Comparison of ENCODE assay signal across 33 mouse cellular contexts in the genomic region with DNA sequence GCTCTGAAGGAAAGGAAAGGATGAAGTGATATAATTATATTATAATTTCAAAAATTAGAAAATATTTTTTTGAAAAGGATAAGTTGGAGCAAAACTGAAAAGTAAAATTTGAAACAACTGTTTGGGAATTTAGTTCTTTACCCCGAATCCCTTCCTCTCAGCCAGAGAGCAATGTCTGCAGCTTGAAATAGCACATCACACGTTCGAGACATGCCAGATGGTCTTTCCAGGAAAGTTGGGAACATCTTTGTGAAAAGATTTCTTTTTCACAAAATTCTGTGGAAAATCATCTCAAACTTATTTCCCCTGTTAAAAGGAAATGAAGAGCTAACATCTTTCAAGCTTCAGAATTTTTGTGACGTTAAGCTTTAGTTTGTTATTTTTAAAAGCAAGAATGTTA.
DNase-seq lines count a peak whose midpoint lies in the region; ATAC-seq and TF ChIP-seq lines count a peak whose summit lies in the region.
"Had no signal": no experiment of that assay in that cellular context is flagged by ENCODE, and none has a peak within 500 bp of the region (broad histone marks: within the 10 kb centered on the region; RNA-seq: fewer than 3 reads in every experiment).

No protein-coding gene starts in this region.

- H3K9me3 ChIP-seq in forebrain, postnatal 0 days (ENCODE audit: low read length): no peaks in the 10 kb centered on the region
- H3K9me3 ChIP-seq in forebrain, embryonic 15.5 days: no peaks in the 10 kb centered on the region
- H3K9me3 ChIP-seq: G1E; hindbrain, embryonic 12.5 days; intestine, embryonic 15.5 days; neural tube, embryonic 15.5 days had no signal

- TF ChIP-seq CTCF in forebrain, postnatal 0 days (IDR thresholded peaks at IDR 0.05; ENCODE audit: low read depth): no peak
- no peak for TF ChIP-seq CTCF in layer of hippocampus, adult 2 months (conservative IDR thresholded peaks at IDR 0.05)
- no peak for TF ChIP-seq CTCF in left cerebral cortex, adult 2 months (IDR thresholded peaks at IDR 0.05)

- peak; percentile 73 for ATAC-seq in forebrain, postnatal 0 days
- ATAC-seq in forebrain, embryonic 15.5 days (replicated peaks): no peak
- ATAC-seq: hindbrain, postnatal 0 days; intestine, embryonic 15.5 days had no signal

- H3K4me1 ChIP-seq in forebrain, postnatal 0 days (ENCODE audit: insufficient read depth): no peaks in the 10 kb centered on the region
- H3K4me1 ChIP-seq in forebrain, embryonic 15.5 days: no peaks in the 10 kb centered on the region
- H3K4me1 ChIP-seq: hindbrain, embryonic 12.5 days; intestine, embryonic 15.5 days; neural tube, embryonic 15.5 days had no signal

- H3K4me3 ChIP-seq in forebrain, postnatal 0 days (ENCODE audit: low read depth, low read length): no peak overlapping the region
- no peak overlapping the region for H3K4me3 ChIP-seq in forebrain, embryonic 15.5 days
- H3K4me3 ChIP-seq in layer of hippocampus, adult 2 months: no peak overlapping the region
- no peak overlapping the region for H3K4me3 ChIP-seq in left cerebral cortex, adult 2 months
- H3K4me3 ChIP-seq: erythroblast, embryonic 14.5 days; hindbrain, embryonic 12.5 days; intestine, embryonic 15.5 days; neural tube, embryonic 15.5 days had no signal

- no peak overlapping the region for H3K27ac ChIP-seq in forebrain, postnatal 0 days (ENCODE audit: low read depth, low read length)
- H3K27ac ChIP-seq in forebrain, embryonic 15.5 days (replicated peaks): no peak overlapping the region
- H3K27ac ChIP-seq in layer of hippocampus, adult 2 months: no peak overlapping the region
- H3K27ac ChIP-seq in left cerebral cortex, adult 2 months: peak overlapping the region; percentile 74; the same call in 1 of the 2 replicates
- H3K27ac ChIP-seq: hindbrain, embryonic 12.5 days; hindbrain, postnatal 0 days; intestine, embryonic 15.5 days; kidney, postnatal 0 days; liver, embryonic 14.5 days; macrophage; neural tube, embryonic 15.5 days had no signal

- DNase-seq in forebrain, postnatal 0 days: peak; percentile 51
- DNase-seq in layer of hippocampus, adult 2 months (ENCODE audit: low spot score in 2 of 2): peak; percentile 44 to 45
- no peak for DNase-seq in layer of hippocampus, postnatal 10 days (ENCODE audit: low spot score in 2 of 2)
- peak; percentile 90 for DNase-seq in brain, adult 2 months (ENCODE audit: low read depth, low spot score)
- no peak for DNase-seq in left cerebral cortex, adult 2 months (ENCODE audit: extremely low spot score in 1 of 2, low spot score in 2 of 2)
- no peak for DNase-seq in embryo, embryonic 10 days (ENCODE audit: low spot score)
- DNase-seq in c-Kit-positive CD71-positive TER-119-positive erythroid progenitor cells, embryonic 14.5 days (ENCODE audit: low spot score): no peak
- DNase-seq: adrenal gland, adult 8-10 months; cerebellum, adult 11-12 months; cerebellum, adult 9-11 months; gastrocnemius, postnatal 36 days; heart, adult 18-20 months; heart, postnatal 36 days; kidney, adult 8-10 months; kidney, postnatal 4 days; liver; lung, adult 2 months; lung, postnatal 10 days; midbrain, embryonic 14.5 days; spleen, adult 18-20 months; thymus, adult 2 months; thymus, postnatal 36 days had no signal

- no peak overlapping the region for H3K9ac ChIP-seq in forebrain, postnatal 0 days
- H3K9ac ChIP-seq in forebrain, embryonic 15.5 days (replicated peaks): no peak overlapping the region
- H3K9ac ChIP-seq: hindbrain, embryonic 12.5 days; intestine, embryonic 15.5 days; liver, embryonic 14.5 days; neural tube, embryonic 15.5 days had no signal

- intact Hi-C loops in left cerebral cortex, adult 2 months (cut with DNase I): no loop called here

- H3K4me2 ChIP-seq in forebrain, postnatal 0 days (ENCODE audit: low read depth): no peak overlapping the region
- no peak overlapping the region for H3K4me2 ChIP-seq in forebrain, embryonic 15.5 days (replicated peaks)
- H3K4me2 ChIP-seq: heart, embryonic 11.5 days; hindbrain, embryonic 12.5 days; intestine, embryonic 15.5 days; neural tube, embryonic 15.5 days had no signal

- WGBS in forebrain, postnatal 0 days: 57% methylated on average over 4 of the region's 4 CpGs
- WGBS in forebrain, embryonic 15.5 days: 79% methylated on average over 4 of the region's 4 CpGs

- no peaks in the 10 kb centered on the region for H3K27me3 ChIP-seq in forebrain, postnatal 0 days (ENCODE audit: insufficient read depth, low read length)
- H3K27me3 ChIP-seq in forebrain, embryonic 15.5 days: no peaks in the 10 kb centered on the region
- H3K27me3 ChIP-seq: hindbrain, embryonic 12.5 days; intestine, embryonic 15.5 days; neural tube, embryonic 15.5 days had no signal

- no peaks in the 10 kb centered on the region for H3K36me3 ChIP-seq in forebrain, postnatal 0 days (ENCODE audit: insufficient read depth)
- no peaks in the 10 kb centered on the region for H3K36me3 ChIP-seq in forebrain, embryonic 15.5 days
- H3K36me3 ChIP-seq: G1E; hindbrain, embryonic 12.5 days; intestine, embryonic 15.5 days; neural tube, embryonic 15.5 days had no signal

Comparison
In these comparisons a context has a peak if more than half of its experiments do, and no peak if none do; other contexts are left out.
1. DNase-seq: peak in forebrain, postnatal 0 days (single experiment), layer of hippocampus, adult 2 months (2 of 2) and brain, adult 2 months (single experiment); none in layer of hippocampus, postnatal 10 days (0 of 2), left cerebral cortex, adult 2 months (0 of 2), embryo, embryonic 10 days (single experiment) and c-Kit-positive CD71-positive TER-119-positive erythroid progenitor cells, embryonic 14.5 days (single experiment).